In the genomic region with DNA sequence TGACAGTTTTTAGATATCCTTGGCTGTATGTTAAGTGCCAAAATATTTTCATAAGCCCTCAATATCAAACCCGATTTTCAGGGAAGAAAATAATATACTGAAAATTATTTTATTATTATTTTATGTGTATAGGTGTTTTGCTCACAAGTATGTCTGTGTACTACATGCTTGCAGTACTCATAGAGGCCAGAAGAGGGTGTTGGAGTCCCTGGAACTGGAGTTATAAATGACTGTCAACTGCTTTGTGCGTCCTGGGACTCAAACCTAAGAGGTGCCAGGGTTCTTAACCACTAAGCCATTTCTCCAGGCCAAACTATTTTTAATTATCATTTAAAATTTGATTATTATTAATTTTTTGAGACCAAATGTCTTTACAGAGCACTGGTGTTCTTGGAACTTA, we compare ENCODE assay signal across 13 mouse cellular contexts.
A peak's percentile ranks its signal among the peaks of the same experiment; 100 is the strongest.
DNase-seq lines count a peak whose midpoint lies in the region; ATAC-seq and TF ChIP-seq lines count a peak whose summit lies in the region.
"Had no signal": no experiment of that assay in that cellular context is flagged by ENCODE, and none has a peak within 500 bp of the region (broad histone marks: within the 10 kb centered on the region; RNA-seq: fewer than 3 reads in every experiment).

No protein-coding gene starts in this region.

- no peak for TF ChIP-seq POLR2A in CH12.LX (IDR thresholded peaks at IDR 0.05; ENCODE audit: low read depth, low read length)

- dilution Hi-C loops in CH12.LX (cut with MboI; ENCODE audit: extremely low pct_ligation_motif_present, extremely low pct_unique_long_range_greater_than_20kb, low sequenced_read_pairs): no loop called here

- ATAC-seq in kidney, embryonic 14.5 days (ENCODE audit: low FRiP score, low TSS enrichment): no peak
- no peak for ATAC-seq in erythroblast, adult 5-6 weeks (replicated peaks; ENCODE audit: low FRiP score, poor library complexity, severe bottlenecking)
- ATAC-seq: hindbrain, embryonic 16.5 days had no signal

- TF ChIP-seq RAD21 in CH12.LX (IDR thresholded peaks at IDR 0.05; ENCODE audit: low read depth, low read length): peak; percentile 27

- WGBS in kidney, embryonic 14.5 days: 56% methylated on average over 2 of the region's 2 CpGs

- in situ Hi-C loops in CH12.LX (cut with MboI; ENCODE audit: low pct_ligation_motif_present, low pct_unique_long_range_greater_than_20kb, low sequenced_read_pairs): no loop called here

- no peak overlapping the region for H3K4me2 ChIP-seq in kidney, embryonic 14.5 days (replicated peaks; ENCODE audit: low read depth, low read length)
- no peak overlapping the region for H3K4me2 ChIP-seq in CH12.LX (ENCODE audit: insufficient read depth, low read depth, poor library complexity, severe bottlenecking)
- H3K4me2 ChIP-seq: neural tube, embryonic 13.5 days had no signal

- peak; percentile 29 to 40 for DNase-seq in cerebellum, postnatal 10 days
- no peak for DNase-seq in cerebellum, adult 9-11 months
- peak; percentile 5 to 15 for DNase-seq in kidney, postnatal 4 days
- DNase-seq in CH12.LX (ENCODE audit: extremely low read depth): peak; percentile 12
- peak; percentile 52 for DNase-seq in embryo, embryonic 10.5 days (ENCODE audit: low spot score)
- DNase-seq in left cerebral cortex, postnatal 36 days (ENCODE audit: low spot score in 2 of 2): no peak
- DNase-seq: right cerebral cortex, postnatal 4 days; thymus, adult 2 months had no signal

- no peaks in the 10 kb centered on the region for H3K4me1 ChIP-seq in kidney, embryonic 14.5 days (ENCODE audit: control insufficient read depth, insufficient read depth, low read length)
- H3K4me1 ChIP-seq in CH12.LX (ENCODE audit: control insufficient read depth in 1 of 2, insufficient read depth in 2 of 2): no peaks in the 10 kb centered on the region
- H3K4me1 ChIP-seq: megakaryocyte, embryonic 14.5 days; neural tube, embryonic 13.5 days had no signal

- TF ChIP-seq EP300 in CH12.LX (IDR thresholded peaks at IDR 0.05; ENCODE audit: low read length): no peak

- H3K27me3 ChIP-seq in kidney, embryonic 14.5 days (ENCODE audit: control insufficient read depth, insufficient read depth, low read length): peaks cover 2% of the 10 kb centered on the region; the same call in 1 of the 2 replicates
- H3K27me3 ChIP-seq in CH12.LX (replicated peaks): no peaks in the 10 kb centered on the region
- H3K27me3 ChIP-seq: megakaryocyte, embryonic 14.5 days; neural tube, embryonic 13.5 days had no signal

- H3K4me3 ChIP-seq in kidney, embryonic 14.5 days (ENCODE audit: low read length): no peak overlapping the region
- no peak overlapping the region for H3K4me3 ChIP-seq in CH12.LX (replicated peaks in 1 of 3; ENCODE audit: low read depth in 2 of 3, low read length in 2 of 3, poor library complexity in 1 of 3)
- H3K4me3 ChIP-seq: megakaryocyte, embryonic 14.5 days; neural tube, embryonic 13.5 days had no signal

- intact Hi-C loops in left cerebral cortex, postnatal 36 days (cut with DNase I): loop anchor here (5.0 to 10.0 kb wide), 4 partner anchors 230 to 842 kb away; a partner anchor contains a TSS

- H3K79me2 ChIP-seq in CH12.LX (replicated peaks; ENCODE audit: control insufficient read depth, extremely low read depth, insufficient read depth, poor library complexity, severe bottlenecking): no peaks in the 10 kb centered on the region

- no peak overlapping the region for H3K9ac ChIP-seq in kidney, embryonic 14.5 days (ENCODE audit: low read depth, low read length)
- H3K9ac ChIP-seq in CH12.LX (ENCODE audit: insufficient read depth, low read depth): no peak overlapping the region
- H3K9ac ChIP-seq: neural tube, embryonic 13.5 days had no signal

- peak; percentile 20 to 31; a peak in 2 of 4 replicates for TF ChIP-seq CTCF in CH12.LX (conservative IDR thresholded peaks at IDR 0.05 in 1 of 2, IDR thresholded peaks at IDR 0.05 in 1 of 2; ENCODE audit: low read depth in 2 of 2, low read length in 2 of 2)

- H3K36me3 ChIP-seq in kidney, embryonic 14.5 days (ENCODE audit: control insufficient read depth, insufficient read depth, low read length): no peaks in the 10 kb centered on the region
- H3K36me3 ChIP-seq in CH12.LX (replicated peaks in 1 of 2; ENCODE audit: control insufficient read depth in 1 of 2, insufficient read depth in 1 of 2, low read length in 1 of 2): no peaks in the 10 kb centered on the region
- H3K36me3 ChIP-seq: neural tube, embryonic 13.5 days had no signal

- H3K27ac ChIP-seq in kidney, embryonic 14.5 days (ENCODE audit: low read depth, low read length): no peak overlapping the region
- H3K27ac ChIP-seq in CH12.LX (ENCODE audit: insufficient read depth, low read depth): no peak overlapping the region
- H3K27ac ChIP-seq: neural tube, embryonic 13.5 days had no signal

- H3K9me3 ChIP-seq in kidney, embryonic 14.5 days (ENCODE audit: control insufficient read depth, low read length): peaks cover 2% of the 10 kb centered on the region; the same call in 1 of the 2 replicates
- H3K9me3 ChIP-seq in CH12.LX (replicated peaks; ENCODE audit: low read length): no peaks in the 10 kb centered on the region
- H3K9me3 ChIP-seq: neural tube, embryonic 13.5 days had no signal

TF ChIP-seq in CH12.LX, 34 proteins besides CTCF, POLR2A, EP300 and RAD21:
- no peak for TF ChIP-seq ELF1 (IDR thresholded peaks at IDR 0.05; ENCODE audit: low read depth, low read length)
- no peak for TF ChIP-seq MXI1 (IDR thresholded peaks at IDR 0.05; ENCODE audit: low read depth, low read length)
- no peak for TF ChIP-seq SIN3A (IDR thresholded peaks at IDR 0.05; ENCODE audit: low read length)
- no peak for TF ChIP-seq ETS1 (conservative IDR thresholded peaks at IDR 0.05; ENCODE audit: low read depth, low read length)
- TF ChIP-seq MAX (IDR thresholded peaks at IDR 0.05; ENCODE audit: low read length): no peak
- no peak for TF ChIP-seq TBP (conservative IDR thresholded peaks at IDR 0.05; ENCODE audit: low read depth, low read length)
- no peak for TF ChIP-seq HCFC1 (IDR thresholded peaks at IDR 0.05; ENCODE audit: low read depth, low read length)
TF ChIP-seq in CH12.LX: peak in this region for 0.

Comparison
In these comparisons a context has a peak if more than half of its experiments do, and no peak if none do; other contexts are left out.
1. DNase-seq: peak in cerebellum, postnatal 10 days (2 of 2), kidney, postnatal 4 days (2 of 2), CH12.LX (single experiment) and embryo, embryonic 10.5 days (single experiment); none in cerebellum, adult 9-11 months (single experiment) and left cerebral cortex, postnatal 36 days (0 of 2).